Mouse (Mus musculus) Muller cell, postnatal 12 days (primary cell): ENCODE measurements at regions not wholly inside any gene's neighbourhood (a gene's known extent, or its start where the extent isn't known, plus 50 kb on each side); places are given as distances from the start of the nearest gene placed in this dataset.
A peak's percentile ranks its signal among the peaks of the same experiment; 100 is the strongest.
"Not testable (repeated sequence)": the region's sequence is repeated elsewhere in the genome, so short reads cannot be mapped to it uniquely, and the experiment has no call there.

Source experiments
- DNase-seq: peaks from one replicate; pipeline ENCODE4 v3.0.0-alpha.2; 2015; ENCODE audit errors: inconsistent ontology term

GRCm38 (mm10) chr17:42956588-42956987 is 59.8 kb upstream of the Tnfrsf21 start:
- DNase-seq, result no peak

GRCm38 (mm10) chr17:42954722-42955121 is 61.6 kb upstream of the Tnfrsf21 start:
- no peak for DNase-seq

- DNase-seq, result no peak
Measured at GRCm38 (mm10) chr17:42944453-42944852, 68.0 kb upstream of the Cd2ap start.

GRCm38 (mm10) chr17:42943272-42943696 is 66.8 kb upstream of the Cd2ap start:
- DNase-seq, result peak; percentile 69

GRCm38 (mm10) chr17:42939476-42939875 is 63.0 kb upstream of the Cd2ap start:
- DNase-seq, result no peak

GRCm38 (mm10) chr17:42938579-42938978 is 62.1 kb upstream of the Cd2ap start:
- DNase-seq, result peak; percentile 56

- not testable (repeated sequence) for DNase-seq
Measured at GRCm38 (mm10) chr17:42937480-42937879, 61.0 kb upstream of the Cd2ap start.

- no peak for DNase-seq
Measured at GRCm38 (mm10) chr17:42934068-42934467, 57.6 kb upstream of the Cd2ap start.

- no peak for DNase-seq
Measured at GRCm38 (mm10) chr17:42933335-42934004, 57.0 kb upstream of the Cd2ap start.

GRCm38 (mm10) chr17:42927320-42927719 is 50.9 kb upstream of the Cd2ap start:
- DNase-seq, result no peak
